Mouse (Mus musculus) spleen, adult 18-20 months (tissue): Measurements from ENCODE around the gene Ets2.
"Not testable (repeated sequence)": the region's sequence is repeated elsewhere in the genome, so short reads cannot be mapped to it uniquely, and the experiment has no call there.

ENCODE experiments used
- DNase-seq, 2 experiments: peaks; one replicate each; pipeline ENCODE4 v3.0.0; 2022; ENCODE audit warnings: mixed read lengths in 2 of 2

The Ets2 gene

DNA sequence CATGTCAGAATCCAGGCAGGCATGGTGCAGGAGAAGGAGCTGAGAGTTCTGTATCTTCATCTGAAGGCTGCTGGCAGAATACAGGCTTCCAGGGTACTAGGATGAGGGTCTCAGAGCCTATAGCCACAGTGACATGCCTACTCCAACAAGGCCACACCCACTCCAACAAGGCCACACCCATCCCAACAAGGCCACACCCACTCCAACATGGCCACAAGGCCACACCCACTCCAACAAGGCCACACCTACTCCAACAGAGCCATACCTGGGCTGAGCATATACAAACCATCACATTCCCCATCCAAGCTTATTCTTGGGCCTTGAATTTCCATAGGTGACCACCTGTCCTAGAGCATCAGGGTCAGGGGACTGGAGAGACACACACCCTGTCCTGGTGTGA, 34.2 kb downstream of the Ets2 start:
- DNase-seq: no peak

- DNase-seq: no peak
Observed at GRCm38 (mm10) chr16:95736470-95736869, 34.6 kb downstream of the Ets2 start.

- DNase-seq: no peak
Observed at GRCm38 (mm10) chr16:95739522-95739921, 37.6 kb downstream of the Ets2 start.

DNA sequence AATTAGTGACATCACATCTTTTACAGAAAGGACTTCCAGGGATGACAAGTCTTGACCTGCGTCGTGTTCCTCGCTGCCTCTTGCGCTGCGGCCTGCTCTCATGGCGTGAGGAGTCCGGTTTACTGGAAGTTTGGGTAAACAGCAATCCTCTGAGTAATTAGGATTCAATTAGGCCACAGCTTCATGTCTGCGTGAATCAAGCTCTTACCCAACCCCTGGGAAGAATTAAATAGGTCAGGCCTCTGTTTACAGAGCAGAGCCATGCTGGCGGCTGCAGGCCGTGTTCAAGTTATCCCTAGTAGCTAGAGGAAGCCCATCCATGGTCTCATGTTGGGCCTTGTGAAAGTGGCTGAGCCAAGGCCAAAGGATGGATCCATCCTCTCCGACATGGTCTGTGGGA, 39.5 kb downstream of the Ets2 start:
- DNase-seq: no peak

- no peak for DNase-seq
Observed at GRCm38 (mm10) chr16:95741915-95742739, 40.3 kb downstream of the Ets2 start.

DNA sequence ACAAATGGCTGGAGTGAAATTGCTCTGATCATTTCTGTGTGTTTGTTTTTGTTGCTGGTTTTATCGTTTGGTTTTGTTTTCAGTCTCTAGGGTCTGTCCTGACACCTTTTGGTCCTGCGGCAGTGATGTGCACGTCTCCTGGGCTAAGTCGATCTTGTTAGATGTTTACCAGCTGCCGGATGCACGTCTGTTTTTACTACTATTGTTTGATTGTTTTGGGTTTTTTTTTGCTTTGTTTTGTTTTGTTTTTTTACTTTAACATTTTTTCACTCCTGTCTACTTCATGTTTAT, 40.8 kb downstream of the Ets2 start:
- DNase-seq: no peak

- no peak for DNase-seq
Observed at GRCm38 (mm10) chr16:95743104-95743503, 41.2 kb downstream of the Ets2 start.

DNA sequence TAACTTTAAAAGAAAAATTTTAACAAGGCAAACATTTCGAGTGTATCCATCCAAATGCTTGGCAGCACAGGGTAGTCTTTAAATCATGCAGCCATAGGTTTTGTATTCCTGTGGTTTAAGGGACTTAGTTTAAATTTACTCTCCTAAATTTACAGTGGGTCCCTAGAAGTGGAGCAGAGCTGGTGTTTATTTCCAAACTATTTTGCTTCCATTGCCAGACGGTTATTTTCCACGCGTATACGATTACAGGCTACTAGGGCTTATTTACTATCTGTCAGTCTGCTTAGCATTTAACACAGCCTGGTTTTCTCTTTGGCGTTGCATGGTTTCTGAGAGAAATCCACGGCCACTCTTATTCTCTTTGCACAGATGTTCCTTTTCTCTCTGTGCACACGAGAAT, 42.9 kb downstream of the Ets2 start:
- DNase-seq: no peak

DNA sequence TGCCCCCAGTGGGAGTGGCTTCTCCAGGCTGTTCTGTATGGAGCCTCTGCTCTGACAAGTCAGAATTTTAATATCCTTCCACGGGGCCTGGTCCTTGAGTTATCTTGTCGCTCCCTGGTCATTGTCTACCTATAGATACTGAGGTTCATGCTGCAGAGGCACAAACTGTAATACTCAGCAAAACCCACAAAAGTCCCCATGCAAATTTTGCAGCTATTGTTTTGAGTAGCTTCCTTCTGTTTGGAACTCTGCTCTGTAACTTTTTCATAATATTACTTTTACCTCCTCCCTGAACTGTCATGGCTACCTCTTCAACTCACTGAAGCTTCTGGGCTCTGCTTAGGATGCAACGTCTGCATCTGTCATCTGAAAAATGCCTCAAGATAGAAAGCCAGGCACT, 43.8 kb downstream of the Ets2 start:
- no peak for DNase-seq

- DNase-seq: no peak
Observed at GRCm38 (mm10) chr16:95746565-95746964, 44.7 kb downstream of the Ets2 start.

DNA sequence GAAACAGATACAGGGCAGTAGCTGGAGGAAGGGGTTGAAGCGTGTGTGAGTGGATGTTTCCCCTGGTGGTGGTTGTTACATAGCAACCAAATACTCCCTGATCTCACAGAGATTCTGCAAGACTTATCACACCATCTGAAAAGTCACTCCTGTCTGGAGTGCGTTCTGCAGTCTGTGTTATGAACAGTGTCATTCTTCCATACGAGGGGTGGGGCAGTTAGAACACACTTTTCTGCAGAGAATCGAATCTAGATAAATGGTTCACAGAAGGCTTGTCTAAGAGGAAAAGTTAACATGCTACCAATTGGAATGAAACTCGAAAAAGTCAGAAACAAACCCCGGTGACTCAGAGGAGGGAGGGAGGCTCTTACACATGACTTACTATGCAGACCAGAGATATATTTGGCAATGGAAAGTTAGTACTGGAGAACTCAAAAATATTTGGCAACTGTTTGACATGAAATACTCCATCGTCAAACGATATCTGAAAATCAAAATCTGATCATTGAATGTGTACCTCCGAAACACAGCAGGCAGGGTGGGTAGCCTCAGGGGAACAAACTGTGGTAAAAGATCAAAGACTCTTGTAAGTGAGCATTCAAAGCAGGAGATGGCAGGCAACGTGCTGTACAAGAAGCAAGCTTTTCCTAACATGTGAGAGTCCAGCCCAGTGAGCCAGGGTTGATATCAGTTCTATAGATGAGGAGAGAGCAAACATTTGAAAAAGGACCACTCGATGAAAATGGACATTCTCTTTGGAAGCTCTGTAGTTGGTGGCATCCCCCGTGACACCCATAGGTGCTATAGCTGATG, 47.6 kb downstream of the Ets2 start:
- DNase-seq: no peak

- DNase-seq: no peak
Observed at GRCm38 (mm10) chr16:95750211-95750629, 48.3 kb downstream of the Ets2 start.

GRCm38 (mm10) chr16:95752502-95752901, 50.6 kb downstream of the Ets2 start:
- no peak for DNase-seq

GRCm38 (mm10) chr16:95753295-95753694, 51.4 kb downstream of the Ets2 start:
- DNase-seq: no peak

- DNase-seq: no peak
Observed at GRCm38 (mm10) chr16:95759151-95759987, 57.5 kb downstream of the Ets2 start.

DNA sequence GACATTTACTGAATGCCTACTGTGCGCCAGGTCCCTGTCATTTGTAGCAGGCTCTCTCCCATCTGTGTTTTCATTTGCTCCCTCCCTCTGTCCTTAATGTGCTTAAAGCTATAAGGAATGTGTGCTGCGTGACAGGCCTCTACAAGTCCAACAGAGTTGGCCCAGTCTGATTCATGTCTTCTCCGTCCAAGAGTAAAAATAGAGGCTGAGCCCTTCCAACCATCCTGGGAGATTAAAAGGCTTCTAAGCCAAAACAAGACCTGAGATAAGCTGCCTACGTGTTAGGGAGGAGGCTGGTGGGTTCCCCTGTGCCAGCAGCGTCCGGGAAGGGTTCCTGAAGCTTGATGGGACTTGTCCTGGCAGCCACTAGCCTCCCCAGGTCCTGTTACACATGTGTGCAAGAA, 58.1 kb downstream of the Ets2 start:
- DNase-seq: no peak

DNA sequence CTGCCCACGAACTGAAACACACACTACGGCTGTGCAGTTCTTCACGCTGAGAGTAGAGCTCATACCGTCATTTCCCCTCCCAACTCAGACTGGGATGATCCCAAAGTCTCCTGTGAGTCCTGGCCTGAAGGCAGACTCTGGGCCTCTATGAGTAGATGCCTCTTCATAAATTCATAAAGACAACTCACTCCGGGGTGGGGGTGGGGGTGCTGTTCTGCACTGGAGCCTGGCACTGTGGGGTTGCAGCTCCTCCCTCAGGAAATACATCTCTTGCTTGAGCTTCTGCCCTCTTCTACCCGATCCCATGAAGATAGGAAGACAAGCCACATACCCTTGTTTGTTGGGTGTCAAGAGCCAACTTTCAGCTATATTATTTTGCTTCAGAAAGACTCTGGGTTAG, 59.9 kb downstream of the Ets2 start:
- DNase-seq: no peak

DNA sequence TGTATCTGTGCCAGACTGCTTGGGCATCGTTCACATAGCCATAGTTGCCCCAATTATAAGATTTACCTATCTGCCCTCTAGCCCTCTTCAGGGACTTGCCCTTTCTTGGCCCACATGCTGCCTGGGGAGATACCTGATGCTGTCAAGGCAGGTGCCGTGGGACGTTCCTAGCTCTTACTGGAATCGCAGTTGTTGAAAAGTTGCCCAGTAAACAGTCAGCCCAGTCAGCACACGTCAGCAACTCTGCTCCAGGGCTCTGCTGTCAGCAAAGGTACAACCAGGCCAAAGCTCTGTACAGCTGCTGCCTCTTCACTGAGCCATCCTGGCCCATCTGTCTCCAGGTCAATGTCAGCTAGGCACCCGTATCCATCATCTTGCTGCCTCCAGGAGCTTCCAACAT, 61.3 kb downstream of the Ets2 start:
- DNase-seq: no peak

DNA sequence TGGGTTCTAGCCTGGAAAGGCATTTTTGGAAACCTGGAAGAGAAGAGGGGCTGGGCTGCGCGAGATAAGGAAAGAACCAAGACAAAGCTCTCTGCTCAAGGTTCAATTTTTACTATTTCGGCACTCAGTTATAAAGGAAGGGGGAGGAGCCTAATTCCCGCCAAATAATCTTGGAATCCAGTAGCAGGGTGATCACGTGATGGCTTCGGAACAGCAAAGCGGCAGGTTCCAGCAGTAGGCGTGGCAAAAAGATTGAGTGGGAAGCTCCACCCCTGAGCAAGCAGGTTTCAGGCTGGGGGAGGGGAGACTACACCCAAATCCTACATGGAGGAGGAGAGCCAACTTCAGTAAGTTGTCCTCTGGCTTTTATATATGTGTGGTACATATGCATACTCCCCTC, 62.2 kb downstream of the Ets2 start:
- not testable (repeated sequence) for DNase-seq

- no peak for DNase-seq
Observed at GRCm38 (mm10) chr16:95766181-95766580, 64.3 kb downstream of the Ets2 start.

- no peak for DNase-seq
Observed at GRCm38 (mm10) chr16:95767246-95767645, 65.4 kb downstream of the Ets2 start.

- DNase-seq: no peak
Observed at GRCm38 (mm10) chr16:95769066-95769995, 67.5 kb downstream of the Ets2 start.
